Mouse (Mus musculus) olfactory bulb, adult 2 months (tissue): ENCODE results near the gene Ostf1. TPM values are rescaled to one million over a fixed set of nuclear protein-coding genes. Genes with fewer than 3 reads are reported as not detected.
"Not testable (repeated sequence)": the region's sequence is repeated elsewhere in the genome, so short reads cannot be mapped to it uniquely, and the experiment has no call there.

Experiments used
- H3K27ac ChIP-seq: fragments of 200-500 bp; 2 replicates; pipeline ENCODE4 v1.5.1; 2012; ENCODE audit warnings: low read depth, low read length; ENCODE audit not compliant: insufficient read depth
- H3K4me1 ChIP-seq: fragments of 200-500 bp; 2 replicates; pipeline ENCODE4 v1.6.1; 2012; ENCODE audit warnings: low read length; ENCODE audit not compliant: control insufficient read depth, insufficient read depth
- H3K4me3 ChIP-seq: fragments of 200-500 bp; 2 replicates; pipeline ENCODE4 v1.5.1; 2012; ENCODE audit warnings: mild to moderate bottlenecking, low read depth, low read length, moderate library complexity; ENCODE audit not compliant: insufficient read depth
- CTCF ChIP-seq: fragments of 200-500 bp; IDR thresholded peaks from 2 replicates; pipeline ENCODE4 v1.5.1; 2012; ENCODE audit warnings: low read depth, mild to moderate bottlenecking, low read length, moderate library complexity; ENCODE audit not compliant: insufficient read depth
- POLR2A ChIP-seq: fragments of 200-500 bp; IDR thresholded peaks from 2 replicates; pipeline ENCODE4 v1.6.1; 2012; ENCODE audit warnings: mild to moderate bottlenecking, low read depth, low read length, moderate library complexity; ENCODE audit not compliant: insufficient read depth
- WGBS: fragments of 180-500 bp; shearing (Covaris S2); methylation state at CpG from one replicate; pipeline ENCODE4 v1.1.7; 2018; 5-methylcytosine and 5-hydroxymethylcytosine counted together
- polyA plus RNA-seq: library from polyadenylated mRNA; stranded (reverse); fragments of >200 nt; gene quantifications from 2 replicates; pipeline ENCODE4 v1.2.4, GENCODE M21; 2012; ENCODE audit warnings: low replicate concordance; ENCODE audit not compliant: missing spikeins, insufficient read depth, insufficient read length

The Ostf1 gene
- polyA plus RNA-seq, 1 experiment, result not detected

GRCm38 (mm10) chr19:18596876-18597275 is 34.7 kb downstream of the Ostf1 start:
- no peak for TF ChIP-seq CTCF
- no peak for TF ChIP-seq POLR2A
- WGBS, result 75% methylated on average over 5 of the region's 5 CpGs
- Histone ChIP-seq H3K4me1 (peaks cover 5% of the 10 kb centered on the region), H3K27ac (no peak overlapping the region), H3K4me3 (no peak overlapping the region)

- Histone ChIP-seq H3K4me1 (peaks cover 8% of the 10 kb centered on the region), H3K4me3 (no peak overlapping the region), H3K27ac (no peak overlapping the region)
- no peak for TF ChIP-seq CTCF
- TF ChIP-seq POLR2A, result no peak
- WGBS, result 86% methylated on average over 10 of the region's 10 CpGs
Observed at GRCm38 (mm10) chr19:18593722-18594121, 37.9 kb downstream of the Ostf1 start.

- 89% methylated on average over 6 of the region's 6 CpGs for WGBS
- H3K4me1 ChIP-seq, result peaks cover 8% of the 10 kb centered on the region
- TF ChIP-seq POLR2A, result no peak
- no peak overlapping the region for H3K4me3 ChIP-seq
- no peak overlapping the region for H3K27ac ChIP-seq
Observed at GRCm38 (mm10) chr19:18592919-18593318, 38.7 kb downstream of the Ostf1 start.

DNA sequence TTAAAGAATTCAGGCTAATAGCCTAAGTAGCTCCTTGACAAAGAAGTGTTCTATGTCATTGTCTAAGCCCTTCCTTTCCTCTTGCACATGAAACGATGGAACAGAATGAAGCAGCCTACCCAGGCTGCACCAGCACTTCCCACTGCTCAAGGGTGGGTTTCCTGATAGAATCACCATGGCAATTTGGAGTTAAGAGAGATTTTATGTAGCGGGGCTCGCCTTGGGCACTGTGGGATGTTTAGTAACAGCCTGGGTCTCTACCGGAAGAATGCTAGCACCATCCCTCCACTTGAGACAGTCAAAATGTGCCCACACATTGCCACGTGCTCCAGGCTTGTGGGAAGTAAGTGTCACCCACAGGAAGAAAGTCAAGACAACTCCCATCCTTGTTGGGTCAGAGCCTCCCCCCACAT is 40.7 kb downstream of the Ostf1 start:
- Histone ChIP-seq H3K4me3 (no peak overlapping the region), H3K4me1 (peaks cover 8% of the 10 kb centered on the region), H3K27ac (no peak overlapping the region)
- WGBS, result 35% methylated on average over 5 of the region's 5 CpGs
- TF ChIP-seq POLR2A, result no peak

GRCm38 (mm10) chr19:18590234-18590633 is 41.4 kb downstream of the Ostf1 start:
- WGBS, result 75% methylated on average over 5 of the region's 5 CpGs
- Histone ChIP-seq H3K4me3 (no peak overlapping the region), H3K4me1 (peaks cover 8% of the 10 kb centered on the region), H3K27ac (no peak overlapping the region)
- no peak for TF ChIP-seq CTCF
- TF ChIP-seq POLR2A, result no peak

GRCm38 (mm10) chr19:18589276-18589675 is 42.3 kb downstream of the Ostf1 start:
- no peak overlapping the region for H3K27ac ChIP-seq
- TF ChIP-seq POLR2A (no peak), CTCF (no peak)
- peaks cover 8% of the 10 kb centered on the region for H3K4me1 ChIP-seq
- H3K4me3 ChIP-seq, result no peak overlapping the region
- WGBS, result 94% methylated on average over 8 of the region's 8 CpGs

DNA sequence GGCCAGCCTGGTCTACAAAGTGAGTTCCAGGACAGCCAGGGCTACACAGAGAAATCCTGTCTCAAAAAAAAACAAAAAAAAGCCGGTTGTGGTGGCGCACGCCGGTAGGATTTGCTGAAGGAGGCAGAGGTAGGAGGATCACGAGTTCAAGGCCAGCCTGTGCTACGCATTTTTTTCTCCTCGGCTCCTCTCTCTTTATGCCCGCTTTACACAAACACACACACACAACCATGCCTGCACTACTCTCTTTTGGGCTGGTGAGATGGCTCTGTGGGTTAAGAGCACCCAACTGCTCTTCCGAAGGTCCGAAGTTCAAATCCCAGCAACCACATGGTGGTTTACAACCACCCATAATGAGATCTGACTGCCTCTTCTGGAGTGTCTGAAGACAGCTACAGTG is 42.8 kb downstream of the Ostf1 start:
- not testable (repeated sequence) for H3K4me1 ChIP-seq, H3K4me3 ChIP-seq
- WGBS, result 98% methylated on average over 10 of the region's 10 CpGs

GRCm38 (mm10) chr19:18588243-18588642 is 43.4 kb downstream of the Ostf1 start:
- no peak overlapping the region for H3K27ac ChIP-seq
- H3K4me3 ChIP-seq, result no peak overlapping the region
- WGBS, result 100% methylated on average over 1 of the region's 1 CpGs
- H3K4me1 ChIP-seq, result peaks cover 8% of the 10 kb centered on the region
- no peak for TF ChIP-seq POLR2A
- no peak for TF ChIP-seq CTCF

More for the DNA sequence above, 42.8 kb downstream of the Ostf1 start:
- H3K27ac ChIP-seq, result not testable (repeated sequence)

- H3K27ac ChIP-seq, result no peak overlapping the region
Observed at GRCm38 (mm10) chr19:18587118-18587517, 44.5 kb downstream of the Ostf1 start.

DNA sequence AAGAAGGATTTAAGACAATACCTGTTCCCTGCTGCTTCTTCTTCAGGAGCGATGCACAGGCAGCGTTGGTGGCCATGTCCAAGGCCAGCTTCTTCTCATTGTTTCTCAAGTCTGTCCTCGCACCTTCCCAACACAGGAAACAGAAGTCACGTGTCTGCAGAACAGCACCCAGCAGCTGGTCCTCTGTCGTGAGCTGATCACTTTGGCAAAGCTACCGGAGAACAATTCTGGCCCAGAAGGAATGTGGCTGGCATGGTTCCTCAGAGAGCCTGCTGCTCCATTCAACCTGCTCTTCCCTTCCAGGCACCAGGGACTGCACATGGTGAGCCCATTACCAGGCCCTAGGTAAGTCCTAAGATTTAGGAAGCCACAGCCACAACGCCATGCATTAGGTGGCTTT is 47.0 kb downstream of the Ostf1 start:
- H3K4me1 ChIP-seq, result no peaks in the 10 kb centered on the region
- no peak overlapping the region for H3K4me3 ChIP-seq
- WGBS, result 88% methylated on average over 7 of the region's 7 CpGs
- TF ChIP-seq POLR2A, result no peak
- TF ChIP-seq CTCF, result no peak
- no peak overlapping the region for H3K27ac ChIP-seq

More at GRCm38 (mm10) chr19:18587118-18587517, 44.5 kb downstream of the Ostf1 start:
- TF ChIP-seq CTCF (no peak), POLR2A (no peak)
- H3K4me1 ChIP-seq, result peaks cover 8% of the 10 kb centered on the region
- no peak overlapping the region for H3K4me3 ChIP-seq
- 92% methylated on average over 9 of the region's 9 CpGs for WGBS
